Mouse (Mus musculus) cerebellum, adult 11 months (tissue): ENCODE measurements around the gene Panx2.

ENCODE experiments used
- DNase-seq: peaks from one replicate; pipeline ENCODE4 v3.0.0; 2022

Panx2 gene

DNA sequence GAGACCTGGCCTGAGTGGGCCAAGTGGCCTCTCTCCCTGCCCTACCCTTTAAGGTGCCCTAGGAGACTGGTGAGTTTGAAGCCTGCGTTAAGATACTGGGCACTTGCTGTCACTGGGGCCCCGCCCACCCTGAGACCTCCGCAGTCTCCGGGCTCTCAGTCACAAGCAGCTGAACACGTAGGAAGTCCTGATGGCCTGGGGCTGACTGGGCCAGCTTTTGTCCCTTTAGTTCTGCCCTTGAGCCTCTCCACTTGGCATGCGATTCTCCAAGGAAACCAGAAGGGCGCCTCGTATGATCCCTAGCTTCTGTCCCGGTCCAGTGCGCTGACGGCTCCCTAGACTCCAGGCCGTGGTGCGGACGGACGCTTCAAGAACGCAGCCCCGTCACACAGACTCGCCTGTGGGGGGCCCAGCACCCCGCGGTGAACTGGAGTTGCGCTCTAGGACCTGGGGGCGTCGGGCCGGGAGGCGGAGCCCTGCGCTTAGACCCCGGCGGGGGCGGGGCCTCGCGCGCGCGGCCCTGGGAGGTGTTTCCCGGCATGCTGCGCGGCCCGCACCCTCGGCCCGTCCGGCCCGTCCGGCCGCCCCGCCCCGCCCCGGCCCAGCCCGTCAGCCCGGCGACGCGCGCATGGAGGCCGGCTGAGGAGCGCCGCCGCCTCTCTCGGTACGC, 16.1 kb downstream of the Panx2 start:
- DNase-seq: peak; percentile 87

DNA sequence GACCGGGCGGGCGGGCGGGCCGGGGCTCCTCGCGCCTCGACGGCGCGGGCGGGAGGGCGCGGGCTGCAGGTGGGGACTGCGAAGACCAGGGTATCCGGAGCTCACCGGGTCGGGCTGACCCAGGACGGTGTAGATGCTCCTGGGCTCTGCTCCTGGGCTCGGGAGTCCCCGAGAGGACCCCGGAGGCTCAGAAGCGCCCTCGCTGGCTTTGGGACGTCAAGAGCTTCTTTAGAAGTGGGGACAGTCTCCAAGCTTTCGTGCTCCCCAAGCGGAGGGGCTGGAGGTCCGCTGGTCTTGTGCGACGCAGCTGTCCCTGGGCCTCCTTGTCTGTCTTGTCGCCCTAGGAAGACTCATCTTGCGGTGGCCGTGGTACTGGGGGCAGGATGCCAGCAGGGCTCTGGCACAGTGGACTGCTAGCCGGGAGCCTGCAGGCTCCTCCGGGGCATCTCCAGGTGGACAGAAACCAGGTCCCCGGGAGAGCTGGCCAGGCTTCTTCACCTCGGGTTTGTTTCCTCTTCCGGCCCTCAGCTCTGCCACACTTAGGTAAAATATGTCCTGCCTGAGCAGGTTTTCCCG, 16.7 kb downstream of the Panx2 start:
- peak; percentile 78 for DNase-seq

DNA sequence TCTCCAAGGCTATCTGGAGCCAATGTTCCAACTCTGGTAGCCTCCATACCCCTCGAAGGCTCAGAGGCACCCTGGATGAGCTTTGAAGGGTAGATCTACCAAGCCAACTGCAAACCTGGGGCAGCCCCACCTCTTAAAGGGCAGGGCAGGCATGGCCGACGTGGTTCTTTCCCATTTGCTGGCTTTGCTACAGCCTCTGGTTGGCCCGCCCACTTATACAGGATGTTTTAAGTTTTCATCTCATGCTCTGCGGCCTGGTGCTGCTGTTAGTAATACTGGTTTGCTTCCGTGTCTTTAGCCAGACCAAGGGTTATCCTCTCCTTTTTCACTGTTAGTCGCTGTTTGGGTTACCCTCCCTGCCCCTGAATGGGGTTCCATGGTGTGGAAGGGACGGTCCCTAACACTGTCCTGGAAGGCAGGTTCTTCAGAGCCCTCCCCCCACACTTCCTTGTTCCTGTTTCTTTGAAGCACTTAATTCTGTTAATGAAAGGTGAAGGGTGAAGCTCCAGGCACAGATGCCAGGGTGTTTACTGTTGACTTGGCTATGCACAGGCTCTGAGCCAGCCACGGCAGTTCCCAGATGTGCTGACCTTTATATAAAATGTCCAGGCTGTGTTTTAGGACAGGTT, 18.8 kb downstream of the Panx2 start:
- DNase-seq: no peak

DNA sequence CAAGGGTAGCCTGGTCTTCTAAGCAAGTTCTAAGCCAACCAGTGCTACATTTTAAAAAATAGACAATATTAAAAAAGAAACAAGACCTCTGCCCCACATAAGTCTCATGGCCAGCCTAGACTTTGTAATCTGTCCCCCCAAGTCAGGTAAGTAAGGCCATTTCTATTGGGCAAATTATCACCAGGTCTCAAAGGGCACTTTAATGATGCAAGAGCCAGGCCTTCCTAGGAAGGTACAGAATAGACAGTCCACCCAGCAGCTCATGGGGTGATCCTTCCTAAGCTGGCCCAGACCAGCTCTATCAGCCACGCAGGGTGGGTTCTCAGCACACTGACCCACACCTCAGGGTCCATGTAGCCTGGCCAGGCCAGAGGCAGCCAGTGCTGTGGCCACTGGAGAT, 24.4 kb downstream of the Panx2 start:
- DNase-seq: no peak

DNA sequence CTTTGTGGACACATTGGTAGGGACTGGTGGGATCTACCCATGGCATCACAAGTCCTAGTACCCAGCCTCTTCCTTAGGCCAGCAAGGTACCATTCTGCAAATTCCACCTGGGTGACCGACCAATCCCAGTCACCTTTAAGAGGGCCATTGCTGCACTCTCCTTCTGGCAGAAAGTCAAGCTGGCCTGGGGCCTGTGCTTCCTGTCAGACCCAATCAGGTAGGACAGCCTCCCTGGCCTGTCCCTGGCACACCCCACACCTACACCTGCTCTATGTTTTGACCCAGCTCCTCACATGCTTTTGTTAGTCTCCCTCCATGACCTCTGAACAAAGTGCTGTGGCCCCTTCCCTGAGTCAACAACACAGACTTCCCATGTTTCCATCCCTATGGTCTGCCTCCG, 25.3 kb downstream of the Panx2 start:
- no peak for DNase-seq

DNA sequence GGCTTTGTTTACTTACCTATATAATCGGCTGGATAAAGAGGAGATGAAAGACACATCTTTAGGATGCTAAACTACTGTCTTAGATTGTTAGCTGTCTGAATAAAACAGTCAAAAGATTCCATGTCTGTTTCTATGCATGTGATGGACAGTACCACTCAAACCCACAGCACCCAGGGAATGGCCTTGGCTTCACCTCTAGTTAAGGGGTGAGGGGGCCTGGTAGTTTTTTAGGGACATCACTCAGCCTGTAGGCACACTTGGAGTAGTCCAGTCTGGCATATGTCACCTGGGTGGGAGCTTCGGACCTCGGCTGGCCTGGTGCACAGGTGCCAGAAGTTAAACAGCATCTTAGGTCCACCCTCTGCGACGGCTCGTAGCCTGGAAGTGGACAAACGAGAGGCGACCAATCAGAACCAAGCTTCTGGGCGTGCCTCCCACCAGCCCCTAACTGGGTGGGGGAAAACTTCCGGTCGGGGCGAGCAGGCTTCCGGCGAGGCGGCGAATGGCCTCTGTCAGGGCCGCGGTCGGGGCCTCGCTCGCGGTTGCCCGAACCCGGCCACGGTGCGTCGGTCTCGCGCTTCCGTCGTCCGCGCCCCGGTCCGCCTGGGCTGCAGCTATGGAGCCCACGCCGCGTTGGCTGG, 29.2 kb downstream of the Panx2 start, which contains the start of gene Selenoo:
Selenoo (plus strand) TSS at position 478 of the 641 bp plus-strand sequence.
- peak; percentile 89 for DNase-seq

DNA sequence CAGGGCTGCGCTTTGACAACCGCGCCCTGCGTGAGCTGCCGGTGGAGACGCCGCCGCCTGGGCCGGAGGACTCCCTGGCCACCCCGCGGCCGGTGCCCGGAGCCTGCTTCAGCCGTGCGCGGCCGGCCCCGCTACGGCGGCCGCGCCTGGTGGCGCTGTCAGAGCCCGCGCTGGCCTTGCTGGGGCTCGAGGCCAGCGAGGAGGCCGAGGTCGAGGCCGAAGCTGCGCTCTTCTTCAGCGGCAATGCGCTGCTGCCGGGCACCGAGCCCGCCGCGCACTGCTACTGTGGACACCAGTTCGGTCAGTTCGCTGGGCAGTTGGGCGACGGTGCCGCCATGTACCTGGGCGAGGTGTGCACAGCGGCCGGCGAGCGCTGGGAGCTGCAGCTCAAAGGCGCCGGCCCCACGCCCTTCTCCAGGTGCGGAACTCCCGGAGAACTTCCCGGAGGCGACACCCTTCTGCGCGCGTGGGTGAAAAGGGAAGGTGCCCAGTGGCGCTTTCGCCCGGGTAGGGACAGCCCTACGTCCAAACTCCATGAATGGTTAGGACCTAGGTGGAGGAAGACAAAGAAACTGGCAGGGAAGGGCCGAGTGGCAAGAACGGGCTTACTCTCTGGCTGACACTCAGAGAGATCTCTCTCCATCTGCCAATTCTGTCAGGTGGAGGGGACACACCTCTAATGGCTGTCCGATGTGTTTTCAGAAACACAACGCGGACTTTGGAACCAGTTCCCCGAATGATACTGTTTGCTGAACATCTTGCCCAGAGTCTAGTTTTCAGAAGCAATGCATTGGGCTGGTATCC, 29.9 kb downstream of the Panx2 start:
- no peak for DNase-seq

DNA sequence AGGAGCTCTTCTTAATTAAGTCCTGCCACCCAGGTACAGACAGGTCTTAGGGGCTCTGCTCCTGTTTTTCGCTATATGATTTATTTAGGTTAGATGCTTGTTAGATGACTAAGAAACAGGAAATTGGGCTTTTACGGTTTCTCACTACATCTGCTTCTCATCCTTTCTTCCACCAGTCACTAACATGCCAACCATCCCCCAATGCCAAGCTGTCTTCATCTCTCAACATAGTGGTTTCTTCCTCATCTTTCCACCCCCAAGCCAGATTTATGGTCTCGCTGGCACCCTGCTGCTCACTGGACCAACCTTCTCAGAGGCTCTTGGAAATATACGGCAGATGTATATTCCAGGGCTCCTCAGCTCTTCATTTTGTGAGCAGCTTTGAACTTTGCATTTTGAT, 31.1 kb downstream of the Panx2 start:
- DNase-seq: no peak

DNA sequence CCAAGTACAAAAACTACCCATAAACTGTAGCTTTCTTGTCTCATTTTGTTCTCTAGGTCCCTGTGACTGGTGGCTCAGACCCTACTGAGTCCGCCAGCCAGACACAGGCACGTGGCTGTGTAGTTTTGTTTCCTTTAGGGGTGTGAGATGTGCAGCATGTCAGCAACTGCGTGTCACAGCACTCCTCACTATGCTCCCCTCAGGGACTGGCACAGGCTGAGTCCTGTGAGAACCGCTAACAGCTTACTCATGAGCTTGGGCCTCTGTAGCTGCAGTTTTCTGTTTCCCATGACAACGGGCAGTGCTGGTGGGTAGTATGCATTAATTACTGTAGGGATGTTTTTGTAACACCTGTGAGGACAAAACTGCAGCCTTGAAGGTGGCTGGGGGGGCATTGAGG, 32.6 kb downstream of the Panx2 start:
- DNase-seq: no peak

DNA sequence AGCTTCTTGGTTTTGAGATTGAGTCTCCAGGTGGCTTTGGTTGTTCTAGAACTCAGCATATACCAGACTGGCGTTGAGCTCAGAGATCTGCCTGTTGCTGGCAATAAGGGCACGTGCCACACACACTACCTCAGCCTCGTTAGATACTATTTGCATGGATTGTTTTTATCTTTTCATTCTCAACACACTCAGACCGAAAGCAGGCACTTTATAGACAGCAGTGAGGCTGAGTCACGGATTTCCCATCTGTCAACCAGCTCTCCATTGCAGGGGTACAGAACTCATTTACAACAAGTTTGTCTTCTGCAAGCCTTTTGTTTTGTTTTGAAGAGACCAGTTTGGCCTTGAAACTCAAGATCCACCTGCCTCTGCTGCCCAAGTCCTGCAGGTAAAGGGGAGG, 37.9 kb downstream of the Panx2 start:
- DNase-seq: no peak

DNA sequence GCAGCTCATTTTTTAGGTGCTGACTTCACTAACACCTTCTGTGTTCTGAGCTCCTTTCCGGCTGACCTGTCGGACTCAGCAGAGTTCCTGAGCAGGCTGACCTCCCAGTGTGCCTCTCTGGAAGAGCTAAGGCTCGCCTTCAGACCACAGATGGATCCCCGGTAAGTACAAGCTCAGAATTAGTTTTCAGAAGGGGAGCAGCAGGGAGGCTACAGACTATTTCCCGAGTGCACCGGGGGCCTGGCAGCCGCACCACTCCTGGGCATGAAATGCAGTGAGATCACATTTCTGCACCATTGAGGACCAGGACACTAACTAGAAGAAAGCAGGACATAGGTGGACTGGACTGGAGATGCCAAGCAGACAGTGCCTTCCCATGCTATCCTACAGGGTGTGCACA, 39.1 kb downstream of the Panx2 start:
- DNase-seq: peak; percentile 66

DNA sequence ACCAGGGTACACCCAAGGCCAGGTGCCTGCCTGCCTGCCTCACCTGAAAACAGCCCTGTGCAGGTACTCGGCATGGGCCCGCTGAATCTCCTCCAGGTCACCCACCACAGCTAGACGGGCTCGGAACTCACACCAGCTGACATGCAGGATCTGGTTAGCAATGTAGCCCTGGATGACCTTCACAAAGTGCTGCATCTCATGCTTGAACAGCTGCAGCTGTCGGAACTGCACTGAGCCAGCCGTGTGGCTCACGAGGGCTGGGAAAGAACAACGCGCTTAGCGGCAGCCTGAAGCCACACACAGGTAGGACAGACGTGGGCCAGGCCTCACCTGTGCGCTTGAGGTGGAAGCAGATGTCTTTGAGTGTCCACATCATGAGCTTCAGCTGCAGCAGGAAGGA, 41.3 kb downstream of the Panx2 start:
- DNase-seq: no peak

DNA sequence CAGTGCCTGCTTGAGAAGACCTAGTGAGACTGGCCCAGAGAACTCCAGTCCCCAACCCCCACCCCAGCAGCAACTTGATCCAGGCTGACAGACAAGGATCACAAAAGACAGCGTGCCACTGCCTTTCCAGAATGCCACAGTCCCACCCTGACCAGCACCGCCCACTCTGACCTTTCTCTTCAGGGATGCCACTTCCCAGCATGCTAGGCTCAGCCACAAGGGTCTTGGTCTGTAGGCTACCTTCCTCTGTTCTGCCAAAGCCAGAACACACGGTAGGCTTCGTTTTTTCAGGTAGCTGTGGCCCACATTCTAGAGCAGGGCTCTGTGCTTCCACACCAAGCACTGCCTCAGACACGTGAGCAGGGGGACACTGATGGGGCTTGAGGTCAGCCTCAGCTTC, 43.1 kb downstream of the Panx2 start:
- DNase-seq: no peak

DNA sequence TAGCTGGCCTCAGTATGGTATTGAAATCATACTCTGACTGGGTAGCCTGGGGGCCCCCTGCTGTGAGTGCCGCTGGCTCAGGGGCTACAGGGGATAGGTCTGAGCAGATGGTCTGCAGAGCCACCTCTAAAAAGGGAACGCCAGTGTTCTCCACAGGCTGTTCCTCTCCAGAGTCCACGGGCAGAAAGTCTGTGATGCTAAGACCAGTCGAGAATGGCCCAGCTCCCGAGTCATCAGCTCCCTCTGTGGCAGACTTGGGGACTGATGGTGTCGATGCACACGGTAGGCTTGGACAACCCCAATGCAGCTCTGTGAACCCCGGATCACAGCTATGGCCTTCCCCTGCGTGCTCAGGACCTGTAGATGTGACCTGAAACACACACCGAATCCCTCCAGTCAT, 44.4 kb downstream of the Panx2 start:
- DNase-seq: peak; percentile 71

DNA sequence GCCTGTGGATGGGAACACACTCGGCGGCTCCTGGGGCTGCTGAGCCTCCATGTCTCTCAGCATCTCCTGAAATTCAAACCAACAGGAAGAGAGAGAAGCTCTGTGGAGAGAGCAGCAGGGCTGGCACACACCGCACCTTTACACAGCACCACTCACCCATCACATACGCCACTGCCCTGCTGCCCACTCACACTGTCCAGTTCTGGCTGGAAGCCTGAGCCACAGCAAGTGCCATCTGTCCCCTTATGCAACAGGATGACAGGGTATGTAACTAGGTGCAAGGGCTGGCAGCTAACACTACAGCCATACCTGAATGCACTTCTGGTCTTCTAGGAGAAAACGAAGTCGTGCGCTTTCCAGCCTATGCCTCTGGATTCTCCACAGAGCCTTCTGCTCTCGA, 44.9 kb downstream of the Panx2 start:
- DNase-seq: peak; percentile 93

DNA sequence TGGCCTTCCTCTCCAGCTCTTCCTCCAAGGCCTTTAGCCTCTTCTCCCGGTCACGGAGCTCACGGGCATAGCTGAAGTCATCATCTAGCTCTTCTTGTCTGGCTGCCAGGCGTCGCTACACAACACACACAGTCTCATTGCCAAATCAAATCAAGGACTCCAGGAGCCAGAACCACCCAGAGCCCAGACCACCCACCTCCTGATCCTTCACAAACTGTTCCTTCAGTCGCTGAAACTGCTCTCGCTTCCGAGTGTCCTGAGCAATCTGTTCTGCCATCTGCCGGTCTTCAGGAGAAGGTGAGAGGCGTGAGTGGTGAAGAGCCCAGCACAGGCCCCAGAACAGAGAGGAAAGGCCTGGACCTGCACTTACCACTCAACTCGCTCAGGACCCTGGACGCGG, 46.5 kb downstream of the Panx2 start:
- peak; percentile 78 for DNase-seq

DNA sequence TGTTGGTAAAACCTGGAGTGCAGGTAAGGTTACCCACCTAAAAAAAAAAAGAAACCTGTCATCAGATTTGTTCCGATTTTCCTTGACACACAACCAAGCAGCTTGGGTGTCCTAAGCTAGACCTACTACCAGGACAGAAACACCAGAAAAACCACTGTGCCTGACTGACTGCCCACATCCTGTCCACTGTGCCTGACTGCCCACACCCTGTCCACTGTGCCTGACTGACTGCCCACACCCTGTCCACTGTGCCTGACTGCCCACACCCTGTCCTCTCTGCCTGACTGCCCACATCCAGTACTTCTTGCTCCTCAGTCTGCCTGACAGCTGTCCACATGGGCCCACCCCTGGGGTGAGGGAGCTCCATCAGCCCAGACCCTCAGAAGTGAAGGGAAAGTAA, 47.4 kb downstream of the Panx2 start:
- DNase-seq: no peak

DNA sequence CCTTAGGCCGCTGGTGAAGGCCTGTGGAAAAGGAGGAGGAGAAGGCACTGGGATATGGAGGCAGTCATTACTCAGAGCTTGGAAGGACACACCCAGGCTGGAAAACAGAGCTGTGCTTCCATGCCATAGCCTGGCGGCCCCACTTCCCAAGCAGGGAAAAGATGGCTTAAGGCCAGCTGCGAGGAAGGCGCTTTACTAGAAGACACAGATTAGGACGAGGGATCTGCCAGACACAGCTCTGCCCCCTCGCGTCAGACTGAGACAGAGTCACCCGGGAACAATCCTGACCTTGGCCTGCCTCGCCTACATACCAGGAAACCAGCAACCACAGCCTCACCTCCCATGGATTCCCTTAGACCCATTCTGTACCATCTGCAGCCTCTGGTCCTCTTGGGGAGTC, 50.6 kb downstream of the Panx2 start:
- DNase-seq: peak; percentile 72

DNA sequence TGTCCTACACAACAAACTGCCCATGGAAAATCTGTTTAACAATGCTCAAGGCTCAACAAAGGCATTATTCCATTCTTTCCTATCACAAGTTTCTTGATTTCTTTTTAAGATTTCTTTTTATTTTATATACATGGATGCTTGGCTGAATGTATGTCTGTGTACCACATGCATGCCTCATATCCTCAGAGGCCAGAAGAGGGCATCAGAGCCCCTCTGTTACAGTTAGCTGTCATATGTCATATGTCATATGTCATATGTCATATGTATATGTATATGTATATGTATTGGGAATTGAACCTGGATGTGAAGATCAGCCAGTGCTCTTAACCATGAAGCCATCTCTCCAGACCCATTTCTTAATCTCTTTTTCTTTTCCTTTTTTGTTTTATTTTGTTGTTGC, 58.5 kb downstream of the Panx2 start:
- no peak for DNase-seq

DNA sequence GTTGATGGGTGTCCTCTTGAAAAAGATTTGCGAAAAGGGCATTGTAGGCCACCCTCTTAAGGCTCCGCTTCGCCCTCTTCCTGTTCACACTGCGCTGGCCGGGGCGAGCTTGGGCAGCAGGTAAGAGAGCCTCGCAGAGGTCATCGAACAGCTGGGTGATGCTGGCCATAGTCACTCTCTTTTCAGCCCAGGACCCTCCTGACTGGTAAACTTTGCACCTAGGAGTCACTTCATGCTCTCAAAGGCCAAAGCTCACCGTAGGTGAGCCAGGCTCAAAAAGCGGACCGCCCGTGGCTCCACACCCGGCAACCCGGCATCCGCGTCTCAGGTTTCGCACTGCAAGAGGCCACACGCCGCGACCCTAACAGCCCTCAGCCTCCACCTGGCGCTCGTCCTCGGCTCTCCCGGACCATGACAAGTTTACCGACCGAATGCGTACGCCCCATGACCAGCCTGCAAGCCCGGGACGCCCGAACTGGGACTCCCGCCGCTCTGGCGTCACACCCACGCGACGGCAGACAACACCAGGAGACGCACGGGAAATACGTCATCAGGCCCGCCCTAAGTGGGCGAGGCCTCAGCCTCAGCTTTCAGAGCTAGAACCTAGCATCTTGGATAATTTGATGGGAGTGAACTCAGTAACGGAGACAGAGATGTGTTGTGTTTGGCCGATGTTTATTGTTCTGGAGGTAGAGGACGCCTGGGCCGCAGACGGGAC, 63.3 kb downstream of the Panx2 start, which contains the start of gene Tubgcp6:
Tubgcp6 (minus strand) TSS at position 464 of the 718 bp plus-strand sequence.
- peak; percentile 93 for DNase-seq
